Mouse (Mus musculus) forebrain, embryonic 16.5 days (tissue): ENCODE results near the gene Vmn1r214. TPM values are rescaled to one million over a fixed set of nuclear protein-coding genes. Genes with fewer than 3 reads are reported as not detected.

Experiments
- ATAC-seq: fragments of 200-750 bp; cut with Nextera tagmentation; 2 replicates; pipeline ENCODE4 v1.8.0; 2017; ENCODE audit warnings: mild to moderate bottlenecking, moderate library complexity
- H3K27ac ChIP-seq: fragments of 300-500 bp; sonication (generic); 2 replicates; pipeline ENCODE4 v1.5.1; 2014; ENCODE audit warnings: low read length, control low read depth
- H3K27me3 ChIP-seq: fragments of 300-500 bp; sonication (generic); replicated peaks from 2 replicates; pipeline ENCODE4 v1.6.1; 2014; ENCODE audit warnings: low read length; ENCODE audit not compliant: control insufficient read depth, insufficient read depth
- H3K36me3 ChIP-seq: fragments of 300-500 bp; sonication (generic); 2 replicates; pipeline ENCODE4 v1.6.1; 2014; ENCODE audit not compliant: control insufficient read depth, insufficient read depth
- H3K4me1 ChIP-seq: fragments of 300-500 bp; sonication (generic); replicated peaks from 2 replicates; pipeline ENCODE4 v1.6.1; 2014; ENCODE audit warnings: low read length; ENCODE audit not compliant: control insufficient read depth, insufficient read depth
- H3K4me2 ChIP-seq: fragments of 300-500 bp; sonication (generic); 2 replicates; pipeline ENCODE4 v1.6.1; 2014; ENCODE audit warnings: mild to moderate bottlenecking, low read length, control low read depth
- H3K4me3 ChIP-seq: fragments of 300-500 bp; sonication (generic); replicated peaks from 2 replicates; pipeline ENCODE4 v1.5.1; 2014; ENCODE audit warnings: mild to moderate bottlenecking, low read length, control low read depth
- H3K9ac ChIP-seq: fragments of 300-500 bp; sonication (generic); replicated peaks from 2 replicates; pipeline ENCODE4 v1.6.1; 2014; ENCODE audit warnings: low read depth, low read length, control low read depth
- H3K9me3 ChIP-seq: fragments of 300-500 bp; sonication (generic); 2 replicates; pipeline ENCODE4 v1.6.1; 2016; ENCODE audit warnings: low read length; ENCODE audit not compliant: control insufficient read depth
- WGBS: fragments of 180-500 bp; shearing (Covaris S2); extraction: QIAGEN DNeasy Blood & Tissue Kit; methylation state at CpG from one replicate; pipeline ENCODE4 v1.1.7; 2014; 5-methylcytosine and 5-hydroxymethylcytosine counted together
- polyA plus RNA-seq: library from polyadenylated mRNA; unstranded; fragments of >200 nt; fragmentation: Nextera tagmentation; extraction: Ambion mirVana; gene quantifications from 2 replicates; pipeline ENCODE4 v1.2.1, GENCODE M21; 2015

Gene Vmn1r214
- polyA plus RNA-seq, 1 experiment from 2014 or later, result not detected

GRCm38 (mm10) chr13:23069312-23069711 lies 39.1 kb downstream of the Vmn1r214 start:
- ATAC-seq, result no peak
- Histone ChIP-seq H3K27ac (no peak overlapping the region), H3K9me3 (no peaks in the 10 kb centered on the region), H3K4me1 (no peaks in the 10 kb centered on the region), H3K4me3 (no peak overlapping the region), H3K36me3 (no peaks in the 10 kb centered on the region), H3K4me2 (no peak overlapping the region), H3K27me3 (no peaks in the 10 kb centered on the region), H3K9ac (no peak overlapping the region)
- 85% methylated on average over 2 of the region's 2 CpGs for WGBS

Other genes starting within 250 kb of the Vmn1r214 start
- gene Vmn1r209, start 220.7 kb upstream of the Vmn1r214 start, polyA plus RNA-seq, result not detected in 2 replicates
- gene Vmn1r210, start 199.1 kb upstream of the Vmn1r214 start, polyA plus RNA-seq, result not detected in 2 replicates
- gene Vmn1r211, start 172.9 kb upstream of the Vmn1r214 start, polyA plus RNA-seq, result not detected in 2 replicates
- gene Vmn1r212, start 146.2 kb upstream of the Vmn1r214 start, polyA plus RNA-seq, result not detected in 2 replicates
- not detected in 2 replicates for gene Vmn1r213, start 22.8 kb upstream of the Vmn1r214 start, polyA plus RNA-seq
- not detected in 2 replicates for gene Vmn1r215, start 37.6 kb downstream of the Vmn1r214 start, polyA plus RNA-seq
- gene Vmn1r217, start 87.8 kb downstream of the Vmn1r214 start, polyA plus RNA-seq, result not detected in 2 replicates
- not detected in 2 replicates for gene Vmn1r218, start 102.7 kb downstream of the Vmn1r214 start, polyA plus RNA-seq
- not detected in 2 replicates for gene Vmn1r219, start 128.9 kb downstream of the Vmn1r214 start, polyA plus RNA-seq
- not detected in 2 replicates for gene Vmn1r220, start 157.6 kb downstream of the Vmn1r214 start, polyA plus RNA-seq
- not detected in 2 replicates for gene Vmn1r221, start 183.7 kb downstream of the Vmn1r214 start, polyA plus RNA-seq
- not detected in 2 replicates for gene Vmn1r222, start 205.5 kb downstream of the Vmn1r214 start, polyA plus RNA-seq
- gene Vmn1r223, start 216.7 kb downstream of the Vmn1r214 start, polyA plus RNA-seq, result not detected in 2 replicates